Mouse (Mus musculus) stomach, embryonic 14.5 days (tissue): ENCODE measurements at regions not wholly inside any gene's neighbourhood (a gene's known extent, or its start where the extent isn't known, plus 50 kb on each side); places are given as distances from the start of the nearest gene placed in this dataset.
A peak's percentile ranks its signal among the peaks of the same experiment; 100 is the strongest.

Experiments
- ATAC-seq: fragments of 200-750 bp; cut with Nextera tagmentation; 2 replicates; pipeline ENCODE4 v1.8.0; 2017; ENCODE audit warnings: low read depth, moderate TSS enrichment; ENCODE audit not compliant: insufficient number of reproducible peaks, insufficient read depth, low FRiP score
- H3K27ac ChIP-seq: fragments of 300-500 bp; sonication (generic); 2 replicates; pipeline ENCODE4 v1.5.1; 2014; ENCODE audit warnings: mild to moderate bottlenecking, low read length, moderate library complexity, mixed read lengths
- H3K27me3 ChIP-seq: fragments of 300-500 bp; sonication (generic); 2 replicates; pipeline ENCODE4 v1.6.1; 2014; ENCODE audit warnings: low read length, control low read depth, mixed read lengths; ENCODE audit not compliant: control insufficient read depth, insufficient read depth
- H3K36me3 ChIP-seq: fragments of 300-500 bp; sonication (generic); 2 replicates; pipeline ENCODE4 v1.6.1; 2014; ENCODE audit warnings: mild to moderate bottlenecking, control low read depth, low read length, moderate library complexity, mixed read lengths; ENCODE audit not compliant: control insufficient read depth, insufficient read depth
- H3K4me1 ChIP-seq: fragments of 300-500 bp; sonication (generic); 2 replicates; pipeline ENCODE4 v1.6.1; 2014; ENCODE audit warnings: low read length, control low read depth, mixed read lengths; ENCODE audit not compliant: control insufficient read depth, insufficient read depth
- H3K4me2 ChIP-seq: fragments of 300-500 bp; sonication (generic); replicated peaks from 2 replicates; pipeline ENCODE4 v1.6.1; 2014; ENCODE audit warnings: low read depth, low read length, control low read depth
- H3K4me3 ChIP-seq: fragments of 300-500 bp; sonication (generic); 2 replicates; pipeline ENCODE4 v1.5.1; 2014; ENCODE audit warnings: low read depth, low read length, control low read depth
- H3K9ac ChIP-seq: fragments of 300-500 bp; sonication (generic); replicated peaks from 2 replicates; pipeline ENCODE4 v1.6.1; 2014; ENCODE audit warnings: low read depth, mild to moderate bottlenecking, control low read depth, low read length, moderate library complexity, mixed read lengths
- H3K9me3 ChIP-seq: fragments of 300-500 bp; sonication (generic); 2 replicates; pipeline ENCODE4 v1.6.1; 2016; ENCODE audit warnings: low read depth, low read length, control low read depth; ENCODE audit not compliant: control insufficient read depth
- WGBS: fragments of 180-500 bp; shearing (Covaris S2); extraction: QIAGEN DNeasy Blood & Tissue Kit; methylation state at CpG from one replicate; pipeline ENCODE4 v1.1.7; 2014; 5-methylcytosine and 5-hydroxymethylcytosine counted together

- no peaks in the 10 kb centered on the region for H3K27me3 ChIP-seq
- WGBS: 48% methylated on average over 5 of the region's 5 CpGs
- H3K4me3 ChIP-seq: no peak overlapping the region
- no peaks in the 10 kb centered on the region for H3K36me3 ChIP-seq
- no peak overlapping the region for H3K9ac ChIP-seq
- no peak overlapping the region for H3K27ac ChIP-seq
- no peak overlapping the region for H3K4me2 ChIP-seq
- H3K9me3 ChIP-seq: no peaks in the 10 kb centered on the region
- H3K4me1 ChIP-seq: peaks cover 6% of the 10 kb centered on the region; the same call in 1 of the 2 replicates
- ATAC-seq: no peak
These were observed 68.7 kb downstream of the Zfp281 start for GRCm38 (mm10) chr1:136693421-136693820.

- Histone ChIP-seq H3K27ac (no peak overlapping the region), H3K27me3 (no peaks in the 10 kb centered on the region), H3K9ac (no peak overlapping the region), H3K9me3 (no peaks in the 10 kb centered on the region), H3K4me1 (peaks cover 14% of the 10 kb centered on the region; the same call in 1 of the 2 replicates), H3K4me3 (no peak overlapping the region), H3K4me2 (no peak overlapping the region), H3K36me3 (no peaks in the 10 kb centered on the region)
- 56% methylated on average over 7 of the region's 7 CpGs for WGBS
- no peak for ATAC-seq
These were observed 70.3 kb downstream of the Zfp281 start for GRCm38 (mm10) chr1:136694983-136695382.

GRCm38 (mm10) chr1:136696077-136696641 lies 71.5 kb downstream of the Zfp281 start:
- WGBS: 14% methylated on average over 19 of the region's 19 CpGs
- no peak overlapping the region for H3K4me3 ChIP-seq
- H3K27ac ChIP-seq: no peak overlapping the region

DNA sequence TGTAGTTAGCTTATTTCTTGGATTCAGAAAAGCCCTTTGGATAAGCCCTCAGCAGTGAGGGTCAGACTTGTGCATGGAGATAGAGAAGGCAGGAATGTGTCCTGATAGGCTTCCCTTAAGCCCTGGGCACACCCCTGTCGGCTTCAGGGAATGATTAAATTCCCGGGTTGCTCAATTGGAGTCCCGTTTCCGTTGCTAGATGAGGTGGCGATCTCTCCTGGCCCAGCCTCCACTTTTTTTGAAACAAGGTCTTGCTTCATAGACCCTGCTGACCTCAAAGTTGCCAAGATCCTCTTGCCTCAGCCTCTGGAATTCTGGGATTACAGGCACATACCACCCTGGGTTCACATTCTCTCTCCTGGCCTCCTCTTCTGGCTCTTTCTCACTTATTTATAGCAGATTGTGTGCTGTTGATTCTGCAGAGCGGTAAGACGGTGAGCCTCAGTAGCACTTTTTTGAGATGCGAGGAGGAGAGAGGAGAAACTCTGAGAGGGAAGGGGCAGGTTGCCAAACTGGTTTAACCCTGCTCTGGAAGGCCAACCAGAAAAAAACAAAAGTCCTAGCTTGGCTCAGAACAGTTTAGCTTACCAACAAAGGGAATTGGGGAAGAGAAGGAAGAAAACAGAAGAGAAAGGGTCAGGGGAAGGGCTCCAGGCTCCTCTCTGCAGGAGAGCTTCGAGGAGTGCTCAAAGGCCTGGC lies 73.9 kb downstream of the Zfp281 start:
- no peak for ATAC-seq
- WGBS: 22% methylated on average over 9 of the region's 9 CpGs
- Histone ChIP-seq H3K36me3 (no peaks in the 10 kb centered on the region), H3K27ac (no peak overlapping the region), H3K4me2 (no peak overlapping the region), H3K9ac (no peak overlapping the region), H3K27me3 (no peaks in the 10 kb centered on the region), H3K4me3 (no peak overlapping the region), H3K9me3 (no peaks in the 10 kb centered on the region), H3K4me1 (peaks cover 14% of the 10 kb centered on the region; the same call in 1 of the 2 replicates)

More at GRCm38 (mm10) chr1:136696077-136696641, 71.5 kb downstream of the Zfp281 start:
- no peaks in the 10 kb centered on the region for H3K9me3 ChIP-seq
- no peaks in the 10 kb centered on the region for H3K27me3 ChIP-seq
- no peak overlapping the region for H3K9ac ChIP-seq
- H3K4me1 ChIP-seq: peaks cover 14% of the 10 kb centered on the region; the same call in 1 of the 2 replicates
- no peaks in the 10 kb centered on the region for H3K36me3 ChIP-seq
- H3K4me2 ChIP-seq: peak overlapping the region; percentile 24
- no peak for ATAC-seq

DNA sequence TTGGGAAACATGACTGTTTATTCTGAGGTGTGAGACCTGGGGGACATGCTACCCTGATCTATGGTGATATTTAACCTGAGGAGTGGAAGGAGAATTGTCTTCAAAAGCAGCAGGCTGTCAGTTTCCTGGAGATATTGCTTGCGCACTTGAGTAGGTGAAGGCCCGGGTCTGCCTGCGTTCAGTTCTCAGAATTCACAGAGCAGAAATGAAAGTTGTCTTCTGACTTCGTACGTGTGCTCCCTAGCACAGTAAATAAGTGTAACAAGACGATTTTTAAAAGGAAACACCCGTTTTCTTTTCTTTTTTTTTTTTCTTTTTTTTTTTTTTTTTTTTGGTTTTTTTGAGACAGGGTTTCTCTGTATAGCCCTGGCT lies 74.4 kb downstream of the Zfp281 start:
- 65% methylated on average over 7 of the region's 7 CpGs for WGBS
- no peaks in the 10 kb centered on the region for H3K27me3 ChIP-seq
- H3K27ac ChIP-seq: no peak overlapping the region
- H3K4me3 ChIP-seq: no peak overlapping the region
- H3K9me3 ChIP-seq: no peaks in the 10 kb centered on the region
- no peak for ATAC-seq
- H3K36me3 ChIP-seq: no peaks in the 10 kb centered on the region
- H3K4me2 ChIP-seq: no peak overlapping the region
- H3K9ac ChIP-seq: no peak overlapping the region
- H3K4me1 ChIP-seq: peaks cover 14% of the 10 kb centered on the region; the same call in 1 of the 2 replicates

GRCm38 (mm10) chr1:136699571-136699970 lies 74.9 kb downstream of the Zfp281 start:
- Histone ChIP-seq H3K9ac (no peak overlapping the region), H3K27me3 (no peaks in the 10 kb centered on the region), H3K9me3 (no peaks in the 10 kb centered on the region), H3K4me1 (peaks cover 14% of the 10 kb centered on the region; the same call in 1 of the 2 replicates), H3K36me3 (no peaks in the 10 kb centered on the region), H3K4me2 (no peak overlapping the region), H3K4me3 (no peak overlapping the region), H3K27ac (no peak overlapping the region)
- no peak for ATAC-seq
- WGBS: 83% methylated on average over 8 of the region's 8 CpGs

DNA sequence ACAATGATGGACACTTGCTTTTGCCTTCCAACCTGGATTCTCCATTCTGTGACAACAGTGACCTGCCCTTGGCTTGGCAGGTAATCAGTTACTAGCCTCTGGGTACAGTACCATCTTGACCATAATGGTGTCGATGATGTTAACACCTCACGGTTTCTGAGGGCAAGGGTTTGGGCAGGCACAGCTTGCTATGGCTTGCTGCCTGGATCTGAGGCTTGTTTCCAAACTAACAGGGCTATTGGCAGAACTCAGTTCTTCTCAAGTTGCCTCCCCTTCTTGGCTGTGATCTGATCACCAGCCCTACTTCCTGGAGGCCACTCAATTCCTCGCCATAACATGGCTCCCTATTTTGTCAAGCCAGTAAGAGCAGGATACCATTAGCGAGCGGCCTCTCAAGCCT lies 79.4 kb downstream of the Zfp281 start:
- Histone ChIP-seq H3K9ac (no peak overlapping the region), H3K4me1 (0 out of 2 replicates have a peak, but pooled peaks cover under 1% of the 10 kb centered on the region), H3K9me3 (no peaks in the 10 kb centered on the region), H3K27me3 (no peaks in the 10 kb centered on the region), H3K27ac (no peak overlapping the region), H3K4me2 (no peak overlapping the region), H3K36me3 (no peaks in the 10 kb centered on the region), H3K4me3 (no peak overlapping the region)
- ATAC-seq: no peak
- WGBS: 89% methylated on average over 5 of the region's 5 CpGs

- H3K4me1 ChIP-seq: no peaks in the 10 kb centered on the region
- no peak overlapping the region for H3K4me3 ChIP-seq
- H3K36me3 ChIP-seq: no peaks in the 10 kb centered on the region
- H3K27me3 ChIP-seq: no peaks in the 10 kb centered on the region
- ATAC-seq: no peak
- WGBS: 69% methylated on average over 8 of the region's 8 CpGs
- H3K4me2 ChIP-seq: no peak overlapping the region
- no peak overlapping the region for H3K27ac ChIP-seq
- H3K9me3 ChIP-seq: no peaks in the 10 kb centered on the region
- H3K9ac ChIP-seq: no peak overlapping the region
These were observed 81.8 kb downstream of the Zfp281 start for GRCm38 (mm10) chr1:136706509-136706908.
